Mouse (Mus musculus): Measurements from ENCODE around the gene Naa50.

DNA sequence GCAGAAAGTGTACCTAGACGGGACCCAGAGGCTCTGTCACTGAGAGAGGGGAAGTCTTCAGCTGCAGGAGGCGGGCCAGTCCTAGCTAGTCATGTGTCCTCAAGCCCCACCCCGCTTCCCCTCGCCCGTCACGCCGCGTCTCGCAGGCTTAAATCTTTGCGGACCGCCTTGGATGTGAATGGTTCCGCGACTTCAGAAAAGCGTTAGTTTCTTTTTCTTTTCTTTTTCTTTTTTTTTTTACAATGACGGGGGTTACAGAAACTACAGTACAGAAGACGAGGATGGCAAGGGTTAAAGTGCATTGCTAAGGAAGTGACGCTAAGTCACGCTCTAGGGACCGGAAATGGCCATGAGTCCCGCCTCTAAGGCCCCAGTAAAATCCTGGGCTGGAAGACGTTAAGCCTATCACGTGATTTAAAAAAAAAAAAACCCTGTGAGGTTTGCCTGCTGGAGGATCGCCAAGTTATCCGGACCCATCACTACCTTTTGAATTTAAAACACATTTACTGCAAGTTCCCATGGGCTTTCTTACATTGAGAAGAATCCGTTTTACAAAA lies 573 bp upstream of the Naa50 start:
- TF ChIP-seq POLR2A (IDR thresholded peaks at IDR 0.05; ENCODE audit: extremely low read depth, insufficient read depth, low read length), result peak; percentile 97
- no peak for TF ChIP-seq CTCF (IDR thresholded peaks at IDR 0.05; ENCODE audit: extremely low read depth, insufficient read depth, low read length)

Measured in cortical plate, adult 2 months (tissue).